Mouse (Mus musculus) G1E (cell line): Measurements from ENCODE around the gene Prkar1b. TPM values are rescaled to one million over a fixed set of nuclear protein-coding genes. Genes with fewer than 3 reads are reported as not detected.

ENCODE experiments used
- ATAC-seq: 2 replicates; pipeline ENCODE4 v1.8.0; 2016; ENCODE audit warnings: mild to moderate bottlenecking; ENCODE audit not compliant: insufficient number of reproducible peaks, poor library complexity, low FRiP score, severe bottlenecking; ENCODE audit errors: extremely low read depth
- DNase-seq: peaks from one replicate; pipeline ENCODE4 v3.0.0; 2012; ENCODE audit warnings: low spot score
- H3K27me3 ChIP-seq: 2 replicates; pipeline ENCODE4 v1.6.1; 2012; ENCODE audit warnings: mild to moderate bottlenecking, low read length, inconsistent platforms; ENCODE audit not compliant: insufficient read depth
- H3K36me3 ChIP-seq: replicated peaks from 2 replicates; pipeline ENCODE3; 2012; ENCODE audit warnings: mild to moderate bottlenecking, inconsistent platforms
- H3K4me1 ChIP-seq: 2 replicates; pipeline ENCODE4 v1.6.1; 2012; ENCODE audit warnings: low read depth, low read length, inconsistent platforms, mixed read lengths; ENCODE audit not compliant: insufficient read depth
- H3K4me3 ChIP-seq: 2 replicates; pipeline ENCODE4 v1.5.1; 2012; ENCODE audit warnings: low read depth, mild to moderate bottlenecking, inconsistent platforms, low read length, moderate library complexity, mixed read lengths
- H3K9me3 ChIP-seq: replicated peaks from 2 replicates; pipeline ENCODE4 v1.6.1; 2012; ENCODE audit warnings: inconsistent platforms
- CTCF ChIP-seq: IDR thresholded peaks from 2 replicates; pipeline ENCODE4 v1.5.1; 2012; ENCODE audit warnings: low read depth, low read length, inconsistent platforms, mixed read lengths
- GATA1 ChIP-seq: IDR thresholded peaks from 2 replicates; pipeline ENCODE4 v1.6.1; 2012; ENCODE audit warnings: borderline replicate concordance, low read length, inconsistent platforms, mixed read lengths
- GATA2 ChIP-seq: IDR thresholded peaks from 2 replicates; pipeline ENCODE4 v1.6.1; 2012; ENCODE audit warnings: low read depth, low read length, inconsistent platforms, borderline replicate concordance
- POLR2AphosphoS5 ChIP-seq: IDR thresholded peaks from 2 replicates; pipeline ENCODE4 v1.6.1; 2012; ENCODE audit warnings: low read depth, low read length, inconsistent platforms; ENCODE audit not compliant: insufficient replicate concordance
- TAL1 ChIP-seq: conservative IDR thresholded peaks from 2 replicates; pipeline ENCODE4 v1.6.1; 2012; ENCODE audit warnings: low read depth, low read length, inconsistent platforms, mixed read lengths
- polyA plus RNA-seq: library from polyadenylated mRNA; stranded (reverse); fragments of >175 nt; gene quantifications from 2 replicates; pipeline ENCODE4 v1.2.3, GENCODE M21; 2012
- total RNA-seq, 2 experiments: library from RNA; stranded (forward) in 1 of 2; stranded (reverse) in 1 of 2; fragments of 200-1000 nt in 1 of 2; fragments of >200 nt in 1 of 2; fragmentation: Nextera tagmentation in 1 of 2; gene quantifications; 2 replicates each; pipeline ENCODE4 v1.2.3; 2014 to 2017

The Prkar1b gene
- total and polyA plus RNA-seq, 3 experiments = 1.3 TPM; not detected in 2

- no peaks in the 10 kb centered on the region for H3K4me1 ChIP-seq
- DNase-seq (no peak), ATAC-seq (no peak)
- no peaks in the 10 kb centered on the region for H3K36me3 ChIP-seq
- H3K27me3 ChIP-seq = peaks cover 5% of the 10 kb centered on the region; the same call in 1 of the 2 replicates
- H3K9me3 ChIP-seq = no peaks in the 10 kb centered on the region
- TF ChIP-seq CTCF (no peak), POLR2AphosphoS5 (no peak), TAL1 (no peak), GATA1 (no peak), GATA2 (no peak)
- H3K4me3 ChIP-seq = no peak overlapping the region
Observed at GRCm38 (mm10) chr5:139084831-139085519, 64.8 kb downstream of the Prkar1b start.

GRCm38 (mm10) chr5:139084302-139084701 is 65.5 kb downstream of the Prkar1b start:
- ATAC-seq (no peak), DNase-seq (no peak)
- Histone ChIP-seq H3K36me3 (no peaks in the 10 kb centered on the region), H3K4me3 (no peak overlapping the region), H3K9me3 (no peaks in the 10 kb centered on the region), H3K27me3 (peaks cover 4% of the 10 kb centered on the region; the same call in 1 of the 2 replicates), H3K4me1 (no peaks in the 10 kb centered on the region)
- TF ChIP-seq TAL1 (no peak; the same call in 1 of the 2 replicates), POLR2AphosphoS5 (no peak), CTCF (no peak), GATA2 (no peak), GATA1 (no peak)

GRCm38 (mm10) chr5:139083841-139084240 is 66.0 kb downstream of the Prkar1b start:
- DNase-seq (no peak), ATAC-seq (no peak)
- Histone ChIP-seq H3K9me3 (no peaks in the 10 kb centered on the region), H3K36me3 (no peaks in the 10 kb centered on the region), H3K4me1 (no peaks in the 10 kb centered on the region), H3K4me3 (no peak overlapping the region), H3K27me3 (peaks cover 3% of the 10 kb centered on the region; the same call in 1 of the 2 replicates)
- TF ChIP-seq POLR2AphosphoS5 (no peak), GATA1 (no peak)

GRCm38 (mm10) chr5:139081370-139081769 is 68.4 kb downstream of the Prkar1b start:
- ATAC-seq = no peak
- H3K9me3 ChIP-seq = no peaks in the 10 kb centered on the region
- peaks cover 3% of the 10 kb centered on the region; the same call in 1 of the 2 replicates for H3K27me3 ChIP-seq
- no peak overlapping the region for H3K4me3 ChIP-seq
- DNase-seq = no peak
- no peak for TF ChIP-seq POLR2AphosphoS5
- TF ChIP-seq TAL1 = no peak
- no peaks in the 10 kb centered on the region for H3K36me3 ChIP-seq
- no peaks in the 10 kb centered on the region for H3K4me1 ChIP-seq

GRCm38 (mm10) chr5:139078156-139078462 is 71.7 kb downstream of the Prkar1b start:
- TF ChIP-seq GATA2 = no peak
- Histone ChIP-seq H3K4me3 (no peak overlapping the region), H3K9me3 (no peaks in the 10 kb centered on the region), H3K27me3 (peaks cover 3% of the 10 kb centered on the region; the same call in 1 of the 2 replicates), H3K36me3 (no peaks in the 10 kb centered on the region), H3K4me1 (no peaks in the 10 kb centered on the region)
- ATAC-seq (no peak), DNase-seq (no peak)

GRCm38 (mm10) chr5:139077311-139078155 is 72.3 kb downstream of the Prkar1b start:
- peaks cover 3% of the 10 kb centered on the region; the same call in 1 of the 2 replicates for H3K27me3 ChIP-seq
- no peak overlapping the region for H3K4me3 ChIP-seq
- ATAC-seq = no peak
- H3K4me1 ChIP-seq = no peaks in the 10 kb centered on the region
- no peak for DNase-seq
- no peak for TF ChIP-seq CTCF
- TF ChIP-seq GATA1 = no peak
- TF ChIP-seq TAL1 = no peak
- no peak for TF ChIP-seq POLR2AphosphoS5
- no peak for TF ChIP-seq GATA2
- no peaks in the 10 kb centered on the region for H3K36me3 ChIP-seq
- no peaks in the 10 kb centered on the region for H3K9me3 ChIP-seq
